Mouse (Mus musculus): ENCODE results near the gene Zfp683.

- TF ChIP-seq CTCF (IDR thresholded peaks at IDR 0.05; ENCODE audit: low read depth) (no peak), EP300 (IDR thresholded peaks at IDR 0.05; ENCODE audit: low read depth) (no peak)
These were observed 45.0 kb downstream of the Zfp683 start for GRCm38 (mm10) chr4:134098628-134099027.

All from liver, postnatal 0 days (tissue).